Mouse (Mus musculus): ENCODE results near the gene Hist1h2ab. TPM values are rescaled to one million over a fixed set of nuclear protein-coding genes. Genes with fewer than 3 reads are reported as not detected.
"Not testable (repeated sequence)": the region's sequence is repeated elsewhere in the genome, so short reads cannot be mapped to it uniquely, and the experiment has no call there.

Gene Hist1h2ab
- polyA plus RNA-seq, 1 experiment from 2014 or later: 20.0 TPM

DNA sequence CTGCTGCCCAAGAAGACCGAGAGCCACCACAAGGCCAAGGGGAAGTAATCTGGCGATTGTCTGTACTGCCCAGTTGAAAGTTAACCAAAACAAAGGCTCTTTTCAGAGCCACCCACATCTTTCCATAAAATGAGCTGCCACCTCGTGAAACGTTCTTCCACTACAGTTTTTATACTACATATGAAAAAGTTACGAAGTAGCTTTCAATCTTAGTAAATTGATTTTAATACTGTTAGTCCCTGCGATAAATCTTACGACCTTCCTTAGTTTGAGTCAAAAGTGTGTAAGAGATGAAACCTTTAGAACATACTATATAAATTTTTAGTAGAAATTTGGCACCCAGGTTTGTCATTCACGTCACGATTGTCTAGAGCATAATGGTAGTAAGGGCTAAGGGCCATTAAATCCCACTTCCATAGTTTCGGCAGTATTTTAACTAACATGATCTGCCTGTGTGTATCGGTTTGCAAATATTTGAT is 591 bp downstream of the Hist1h2ab start:
- Histone ChIP-seq H3K4me1 (ENCODE audit: control insufficient read depth, insufficient read depth, low read length) (peaks cover 7% of the 10 kb centered on the region; the same call in 1 of the 2 replicates), H3K4me3 (ENCODE audit: low read length) (peak overlapping the region; percentile 48), H3K27ac (ENCODE audit: low read length) (peak overlapping the region; percentile 95), H3K4me2 (ENCODE audit: low read depth, low read length) (peak overlapping the region; percentile 55), H3K27me3 (replicated peaks; ENCODE audit: control insufficient read depth, insufficient read depth, low read length) (no peaks in the 10 kb centered on the region), H3K9me3 (ENCODE audit: control insufficient read depth, low read length) (no peaks in the 10 kb centered on the region), H3K36me3 (ENCODE audit: control insufficient read depth, insufficient read depth, low read length) (no peaks in the 10 kb centered on the region), H3K9ac (ENCODE audit: low read depth, low read length) (peak overlapping the region; percentile 66)
- ATAC-seq: peak; percentile 27
- 2% methylated on average over 11 of the region's 11 CpGs for WGBS

DNA sequence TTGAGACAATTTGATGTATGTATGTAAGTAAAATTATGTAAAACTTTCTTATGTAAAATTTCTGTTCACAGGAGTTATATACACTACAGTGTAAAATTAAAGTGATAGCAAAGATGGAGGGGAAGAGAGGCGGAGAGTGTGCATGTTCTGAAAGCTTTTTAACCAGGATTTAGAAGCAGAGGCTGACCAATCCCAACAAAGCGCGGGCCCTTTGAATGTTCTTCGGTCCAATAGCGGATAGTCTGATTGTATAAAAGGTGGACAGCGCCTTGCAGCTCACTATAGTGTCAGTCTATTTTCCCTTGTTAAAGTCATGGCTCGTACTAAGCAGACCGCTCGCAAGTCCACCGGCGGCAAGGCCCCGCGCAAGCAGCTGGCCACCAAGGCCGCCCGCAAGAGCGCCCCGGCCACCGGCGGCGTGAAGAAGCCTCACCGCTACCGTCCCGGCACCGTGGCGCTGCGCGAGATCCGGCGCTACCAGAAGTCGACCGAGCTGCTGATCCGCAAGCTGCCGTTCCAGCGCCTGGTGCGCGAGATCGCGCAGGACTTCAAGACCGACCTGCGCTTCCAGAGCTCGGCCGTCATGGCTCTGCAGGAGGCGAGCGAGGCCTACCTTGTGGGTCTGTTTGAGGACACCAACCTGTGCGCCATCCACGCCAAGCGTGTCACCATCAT is 1.3 kb downstream of the Hist1h2ab start, which contains the start of gene Hist1h3b:
Gene Hist1h3b, plus strand, starts transcription at position 201 of the 675 bp plus-strand sequence.
- peak within 1 kb of the TSS; percentile 56 for H3K4me2 ChIP-seq (ENCODE audit: low read depth, low read length)
- not testable (repeated sequence) for H3K4me1 ChIP-seq (ENCODE audit: control insufficient read depth, insufficient read depth, low read length); H3K36me3 ChIP-seq (ENCODE audit: control insufficient read depth, insufficient read depth, low read length); H3K27me3 ChIP-seq (replicated peaks; ENCODE audit: control insufficient read depth, insufficient read depth, low read length); H3K9me3 ChIP-seq (ENCODE audit: control insufficient read depth, low read length)
- H3K4me3 ChIP-seq (ENCODE audit: low read length): peak within 1 kb of the TSS; percentile 48
- peak within 1 kb of the TSS; percentile 95 for H3K27ac ChIP-seq (ENCODE audit: low read length)
- WGBS: under 1% methylated on average over 14 of the region's 47 CpGs
- ATAC-seq: peak; percentile 88
- peak within 1 kb of the TSS; percentile 66 for H3K9ac ChIP-seq (ENCODE audit: low read depth, low read length)

DNA sequence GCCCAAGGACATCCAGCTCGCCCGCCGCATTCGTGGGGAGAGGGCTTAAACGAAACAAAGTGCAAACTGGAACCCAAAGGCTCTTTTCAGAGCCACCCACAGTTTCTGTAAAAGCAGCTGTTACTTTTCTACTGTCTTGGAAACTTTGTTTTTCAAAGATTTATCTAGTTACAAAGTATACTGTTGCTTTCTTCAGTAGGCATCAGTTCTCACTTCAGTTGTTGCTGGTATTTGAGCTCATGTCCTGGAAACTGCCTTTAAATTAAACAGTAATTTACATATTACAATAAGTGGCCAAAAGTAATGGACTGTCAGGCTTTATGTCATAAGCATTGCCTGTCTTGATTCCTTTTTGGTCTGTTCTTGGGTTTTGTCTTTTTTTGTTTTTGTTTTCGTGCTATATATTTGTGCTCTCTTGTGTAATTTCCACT is 1.8 kb downstream of the Hist1h2ab start:
- Histone ChIP-seq H3K4me3 (ENCODE audit: low read length) (peak overlapping the region; percentile 41), H3K27me3 (replicated peaks; ENCODE audit: control insufficient read depth, insufficient read depth, low read length) (no peaks in the 10 kb centered on the region), H3K4me1 (ENCODE audit: control insufficient read depth, insufficient read depth, low read length) (peaks cover 8% of the 10 kb centered on the region; the same call in 1 of the 2 replicates), H3K9ac (ENCODE audit: low read depth, low read length) (peak overlapping the region; percentile 54), H3K27ac (ENCODE audit: low read length) (peak overlapping the region; percentile 61; the same call in 1 of the 2 replicates), H3K4me2 (ENCODE audit: low read depth, low read length) (peak overlapping the region; percentile 56), H3K9me3 (ENCODE audit: control insufficient read depth, low read length) (no peaks in the 10 kb centered on the region), H3K36me3 (ENCODE audit: control insufficient read depth, insufficient read depth, low read length) (no peaks in the 10 kb centered on the region)
- WGBS: 4% methylated on average over 6 of the region's 6 CpGs
- no peak for ATAC-seq

DNA sequence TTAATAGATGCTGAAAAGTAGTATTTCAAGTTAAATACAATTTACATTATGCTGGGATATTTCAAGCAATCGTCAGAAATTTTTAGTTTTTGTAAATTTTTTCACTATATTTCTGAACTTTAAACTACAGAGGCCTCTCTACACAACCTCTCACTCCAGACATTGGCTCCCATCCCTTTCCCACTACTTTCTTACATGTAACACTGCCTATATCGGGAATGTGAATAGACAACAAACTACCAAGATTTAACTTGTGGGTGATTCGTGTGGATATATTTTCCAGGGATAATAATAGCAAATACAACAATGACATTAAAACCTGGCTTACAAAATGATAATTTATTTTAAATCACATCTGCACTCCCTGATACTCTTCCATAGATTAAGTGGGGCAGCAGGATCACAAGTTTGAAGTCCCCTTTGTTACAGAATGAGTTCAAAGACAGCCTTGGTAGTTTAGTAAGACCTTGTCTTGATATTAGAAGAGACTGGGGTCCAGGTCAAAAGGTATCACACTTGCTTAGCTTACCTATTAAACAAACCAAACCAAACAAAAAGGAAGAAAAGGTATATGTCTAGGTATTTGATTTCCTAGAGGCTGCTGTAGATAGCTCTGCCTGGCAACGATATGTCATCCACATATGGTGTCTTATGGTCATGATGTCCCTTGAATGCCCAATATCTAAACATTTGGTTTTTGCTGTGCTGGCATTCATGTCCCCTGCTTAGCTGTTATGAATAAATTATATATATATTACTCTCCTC is 2.6 kb downstream of the Hist1h2ab start:
- Histone ChIP-seq H3K9ac (ENCODE audit: low read depth, low read length) (no peak overlapping the region), H3K27ac (ENCODE audit: low read length) (no peak overlapping the region), H3K4me2 (ENCODE audit: low read depth, low read length) (no peak overlapping the region; the same call in 1 of the 2 replicates), H3K27me3 (replicated peaks; ENCODE audit: control insufficient read depth, insufficient read depth, low read length) (no peaks in the 10 kb centered on the region), H3K36me3 (ENCODE audit: control insufficient read depth, insufficient read depth, low read length) (no peaks in the 10 kb centered on the region), H3K4me3 (ENCODE audit: low read length) (no peak overlapping the region), H3K4me1 (ENCODE audit: control insufficient read depth, insufficient read depth, low read length) (0 out of 2 replicates have a peak, but pooled peaks cover 3% of the 10 kb centered on the region), H3K9me3 (ENCODE audit: control insufficient read depth, low read length) (no peaks in the 10 kb centered on the region)
- ATAC-seq: no peak
- 57% methylated on average over 4 of the region's 4 CpGs for WGBS

DNA sequence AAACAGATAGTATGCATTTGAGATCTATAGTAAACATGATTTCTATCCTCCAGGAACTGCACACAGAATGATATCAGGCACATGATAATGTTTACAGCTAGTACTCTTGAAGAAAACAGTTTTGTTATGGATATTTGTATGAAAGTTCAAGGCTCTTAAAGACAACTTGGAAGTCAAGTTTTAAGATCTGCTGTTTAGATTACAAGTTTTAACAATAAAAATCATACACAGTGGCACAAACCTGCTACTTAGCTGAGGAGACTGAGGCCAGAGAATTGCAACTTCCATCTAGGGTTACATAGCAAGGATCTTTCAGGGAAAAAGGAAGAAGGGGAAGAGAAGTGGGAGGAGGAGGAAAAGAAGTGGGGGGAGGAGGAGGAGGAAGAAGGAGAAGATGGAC is 4.1 kb downstream of the Hist1h2ab start:
- Histone ChIP-seq H3K27me3 (replicated peaks; ENCODE audit: control insufficient read depth, insufficient read depth, low read length) (no peaks in the 10 kb centered on the region), H3K9ac (ENCODE audit: low read depth, low read length) (no peak overlapping the region), H3K4me2 (ENCODE audit: low read depth, low read length) (no peak overlapping the region), H3K36me3 (ENCODE audit: control insufficient read depth, insufficient read depth, low read length) (no peaks in the 10 kb centered on the region), H3K27ac (ENCODE audit: low read length) (no peak overlapping the region), H3K4me1 (ENCODE audit: control insufficient read depth, insufficient read depth, low read length) (0 out of 2 replicates have a peak, but pooled peaks cover 7% of the 10 kb centered on the region), H3K4me3 (ENCODE audit: low read length) (no peak overlapping the region), H3K9me3 (ENCODE audit: control insufficient read depth, low read length) (no peaks in the 10 kb centered on the region)
- ATAC-seq: no peak

DNA sequence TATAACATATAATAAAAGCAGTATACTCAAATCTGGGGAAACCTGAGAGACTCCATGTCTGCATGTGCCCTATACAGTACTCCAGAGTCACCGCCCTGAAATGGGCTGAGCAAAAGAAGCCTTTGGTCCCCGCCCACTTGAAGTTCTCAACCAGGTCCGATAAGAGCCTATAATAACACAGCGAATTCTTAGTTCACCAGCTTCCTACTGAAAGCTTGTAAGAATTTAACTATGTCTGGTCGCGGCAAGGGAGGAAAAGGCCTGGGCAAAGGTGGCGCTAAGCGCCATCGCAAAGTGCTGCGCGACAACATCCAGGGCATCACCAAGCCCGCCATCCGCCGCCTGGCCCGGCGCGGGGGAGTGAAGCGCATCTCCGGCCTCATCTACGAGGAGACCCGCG is 5.9 kb downstream of the Hist1h2ab start, which contains the start of gene Hist1h4b:
Gene Hist1h4b, plus strand, starts transcription at position 224 of the 400 bp plus-strand sequence.
- Histone ChIP-seq H3K4me1 (ENCODE audit: control insufficient read depth, insufficient read depth, low read length) (0 out of 2 replicates have a peak, but pooled peaks cover 12% of the 10 kb centered on the region), H3K4me3 (ENCODE audit: low read length) (peak within 1 kb of the TSS; percentile 46), H3K27ac (ENCODE audit: low read length) (peak within 1 kb of the TSS; percentile 92), H3K36me3 (ENCODE audit: control insufficient read depth, insufficient read depth, low read length) (no peaks in the 10 kb centered on the region), H3K4me2 (ENCODE audit: low read depth, low read length) (peak within 1 kb of the TSS; percentile 67), H3K9ac (ENCODE audit: low read depth, low read length) (peak within 1 kb of the TSS; percentile 68), H3K27me3 (replicated peaks; ENCODE audit: control insufficient read depth, insufficient read depth, low read length) (no peaks in the 10 kb centered on the region), H3K9me3 (ENCODE audit: control insufficient read depth, low read length) (no peaks in the 10 kb centered on the region)
- 1% methylated on average over 12 of the region's 22 CpGs for WGBS
- peak; percentile 78 for ATAC-seq

DNA sequence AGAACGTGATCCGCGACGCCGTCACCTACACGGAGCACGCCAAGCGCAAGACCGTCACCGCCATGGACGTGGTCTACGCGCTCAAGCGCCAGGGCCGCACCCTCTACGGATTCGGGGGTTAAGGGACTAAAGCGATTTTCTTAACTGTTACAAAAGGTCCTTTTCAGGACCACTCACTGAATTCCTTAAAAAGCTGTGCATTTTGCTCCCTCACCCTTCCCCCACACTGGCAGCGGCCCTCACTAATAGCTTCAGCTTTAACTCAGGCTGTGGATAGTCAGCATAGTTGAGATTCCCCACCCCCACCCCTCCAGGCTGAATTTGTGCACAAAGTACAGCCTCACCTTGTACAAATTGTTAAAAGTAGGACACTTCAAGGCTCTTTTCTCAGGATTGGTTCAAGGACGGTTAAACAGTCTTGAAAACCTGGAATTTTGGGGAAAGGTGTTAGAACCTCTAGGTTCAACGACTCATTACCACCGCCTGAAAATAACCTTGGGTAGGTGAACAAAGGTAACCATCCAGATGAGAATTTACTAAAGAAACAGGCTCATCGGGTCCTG is 6.4 kb downstream of the Hist1h2ab start:
- no peaks in the 10 kb centered on the region for H3K9me3 ChIP-seq (ENCODE audit: control insufficient read depth, low read length)
- no peaks in the 10 kb centered on the region for H3K27me3 ChIP-seq (replicated peaks; ENCODE audit: control insufficient read depth, insufficient read depth, low read length)
- peak overlapping the region; percentile 92 for H3K27ac ChIP-seq (ENCODE audit: low read length)
- H3K4me3 ChIP-seq (ENCODE audit: low read length): peak overlapping the region; percentile 46
- peak; percentile 6; the same call in 1 of the 2 replicates for ATAC-seq
- no peaks in the 10 kb centered on the region for H3K36me3 ChIP-seq (ENCODE audit: control insufficient read depth, insufficient read depth, low read length)
- H3K4me1 ChIP-seq (ENCODE audit: control insufficient read depth, insufficient read depth, low read length): 0 out of 2 replicates have a peak, but pooled peaks cover 12% of the 10 kb centered on the region
- peak overlapping the region; percentile 67 for H3K4me2 ChIP-seq (ENCODE audit: low read depth, low read length)
- under 1% methylated on average over 18 of the region's 23 CpGs for WGBS
- H3K9ac ChIP-seq (ENCODE audit: low read depth, low read length): peak overlapping the region; percentile 68

DNA sequence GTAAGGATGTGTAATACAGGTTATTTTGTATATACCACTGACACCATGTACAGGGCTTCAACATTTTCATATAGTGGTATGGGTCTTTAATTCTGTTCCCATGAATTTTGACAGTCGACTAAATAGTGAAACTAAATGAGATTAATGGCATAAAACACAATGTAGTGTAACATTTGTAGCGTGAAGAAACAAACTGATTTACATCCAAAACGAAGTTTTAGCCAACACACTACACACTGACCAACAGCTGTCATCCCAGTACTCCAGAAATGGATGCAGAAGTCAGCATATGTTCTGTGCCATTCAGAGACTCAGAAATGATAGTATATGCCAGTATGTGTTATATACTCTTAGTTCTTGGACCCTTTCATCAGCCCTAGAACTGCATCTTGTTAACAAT is 7.0 kb downstream of the Hist1h2ab start:
- Histone ChIP-seq H3K4me3 (ENCODE audit: low read length) (no peak overlapping the region), H3K4me1 (ENCODE audit: control insufficient read depth, insufficient read depth, low read length) (0 out of 2 replicates have a peak, but pooled peaks cover 12% of the 10 kb centered on the region), H3K9me3 (ENCODE audit: control insufficient read depth, low read length) (no peaks in the 10 kb centered on the region), H3K36me3 (ENCODE audit: control insufficient read depth, insufficient read depth, low read length) (no peaks in the 10 kb centered on the region), H3K4me2 (ENCODE audit: low read depth, low read length) (no peak overlapping the region), H3K9ac (ENCODE audit: low read depth, low read length) (no peak overlapping the region), H3K27me3 (replicated peaks; ENCODE audit: control insufficient read depth, insufficient read depth, low read length) (no peaks in the 10 kb centered on the region), H3K27ac (ENCODE audit: low read length) (no peak overlapping the region)
- 44% methylated on average over 3 of the region's 3 CpGs for WGBS
- no peak for ATAC-seq

DNA sequence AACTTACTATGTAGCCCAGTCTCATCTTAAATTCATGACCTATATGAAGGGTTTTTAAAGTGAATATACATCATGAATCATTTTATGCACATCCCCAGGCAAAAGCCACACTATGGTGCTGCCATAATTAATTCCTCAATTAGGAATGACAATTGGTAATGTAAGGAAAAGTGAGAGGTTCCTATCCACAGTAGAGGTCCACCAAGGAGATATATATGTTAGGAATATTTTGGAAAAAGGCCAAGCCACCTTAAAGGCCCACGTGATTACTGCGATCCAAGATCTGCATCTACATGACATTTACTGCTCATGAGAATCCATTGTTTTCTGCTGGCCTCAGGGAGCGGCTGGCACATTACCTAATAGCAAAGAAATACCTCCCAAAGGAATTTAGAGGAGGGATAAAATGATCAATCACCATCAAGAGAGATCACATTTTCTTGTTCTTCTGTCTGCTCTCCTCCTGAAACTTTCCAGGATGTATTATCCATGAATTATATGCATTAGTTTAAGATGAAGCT is 8.4 kb downstream of the Hist1h2ab start:
- no peaks in the 10 kb centered on the region for H3K9me3 ChIP-seq (ENCODE audit: control insufficient read depth, low read length)
- no peak overlapping the region for H3K4me2 ChIP-seq (ENCODE audit: low read depth, low read length)
- H3K4me3 ChIP-seq (ENCODE audit: low read length): no peak overlapping the region
- peaks cover 21% of the 10 kb centered on the region for H3K4me1 ChIP-seq (ENCODE audit: control insufficient read depth, insufficient read depth, low read length)
- no peaks in the 10 kb centered on the region for H3K36me3 ChIP-seq (ENCODE audit: control insufficient read depth, insufficient read depth, low read length)
- 82% methylated on average over 3 of the region's 3 CpGs for WGBS
- H3K27me3 ChIP-seq (replicated peaks; ENCODE audit: control insufficient read depth, insufficient read depth, low read length): no peaks in the 10 kb centered on the region
- ATAC-seq: no peak
- H3K9ac ChIP-seq (ENCODE audit: low read depth, low read length): no peak overlapping the region
- H3K27ac ChIP-seq (ENCODE audit: low read length): no peak overlapping the region
